Mouse (Mus musculus) kidney, adult 2 months (tissue): ENCODE results near the gene Gpam. TPM values are rescaled to one million over a fixed set of nuclear protein-coding genes. Genes with fewer than 3 reads are reported as not detected.

ENCODE experiments used
- DNase-seq: peaks from one replicate; pipeline ENCODE4 v3.0.0; 2021
- H3K27ac ChIP-seq: fragments of 200-500 bp; 2 replicates; pipeline ENCODE4 v1.5.1; 2012; ENCODE audit warnings: low read depth, low read length, control low read depth, inconsistent platforms; ENCODE audit not compliant: insufficient read depth
- H3K27me3 ChIP-seq: fragments of 200-500 bp; replicated peaks from 2 replicates; pipeline ENCODE4 v1.6.1; 2012; ENCODE audit warnings: mild to moderate bottlenecking, moderate library complexity, low read length, inconsistent platforms; ENCODE audit not compliant: control insufficient read depth, insufficient read depth
- H3K36me3 ChIP-seq: fragments of 200-500 bp; 2 replicates; pipeline ENCODE4 v1.6.1; 2012; ENCODE audit warnings: mild to moderate bottlenecking, moderate library complexity, low read length, inconsistent platforms; ENCODE audit not compliant: control insufficient read depth, insufficient read depth
- H3K4me1 ChIP-seq: fragments of 200-500 bp; 2 replicates; pipeline ENCODE4 v1.6.1; 2011; ENCODE audit warnings: low read length; ENCODE audit not compliant: control insufficient read depth, insufficient read depth
- H3K4me3 ChIP-seq: fragments of 200-500 bp; 2 replicates; pipeline ENCODE4 v1.5.1; 2011; ENCODE audit warnings: mild to moderate bottlenecking, low read depth, low read length, control low read depth; ENCODE audit not compliant: insufficient read depth
- CTCF ChIP-seq: fragments of 200-500 bp; conservative IDR thresholded peaks from 2 replicates; pipeline ENCODE4 v1.5.1; 2011; ENCODE audit warnings: low read depth, mild to moderate bottlenecking, control low read depth, low read length, moderate library complexity, mixed read lengths; ENCODE audit not compliant: insufficient read depth, insufficient read length
- POLR2A ChIP-seq: fragments of 200-500 bp; IDR thresholded peaks from one replicate; pipeline ENCODE4 v1.6.1; 2011; ENCODE audit warnings: low read depth, low read length, control low read depth
- WGBS: fragments of 180-500 bp; shearing (Covaris S2); methylation state at CpG from one replicate; pipeline ENCODE4 v1.1.7; 2018; 5-methylcytosine and 5-hydroxymethylcytosine counted together
- polyA plus RNA-seq: library from polyadenylated mRNA; depleted of rRNA; stranded (reverse); fragments of >200 nt; gene quantifications from 2 replicates; pipeline ENCODE4 v1.2.3, GENCODE M21; 2012

The Gpam gene
- polyA plus RNA-seq, 1 experiment, result 56.6 TPM

- Histone ChIP-seq H3K27ac (no peak overlapping the region), H3K27me3 (no peaks in the 10 kb centered on the region), H3K36me3 (peaks cover 19% of the 10 kb centered on the region; the same call in 1 of the 2 replicates), H3K4me3 (no peak overlapping the region), H3K4me1 (no peaks in the 10 kb centered on the region)
- WGBS, result 83% methylated on average over 4 of the region's 4 CpGs
- DNase-seq, result no peak
- no peak for TF ChIP-seq CTCF
- TF ChIP-seq POLR2A, result no peak
These were observed 41.8 kb downstream of the Gpam start for GRCm38 (mm10) chr19:55084971-55085856.

GRCm38 (mm10) chr19:55076822-55077221 is 50.2 kb downstream of the Gpam start:
- no peak for TF ChIP-seq POLR2A
- TF ChIP-seq CTCF, result no peak
- no peak for DNase-seq
- H3K27ac ChIP-seq, result no peak overlapping the region
- WGBS, result 85% methylated on average over 8 of the region's 8 CpGs
- H3K36me3 ChIP-seq, result peaks cover 10% of the 10 kb centered on the region
- no peaks in the 10 kb centered on the region for H3K4me1 ChIP-seq
- H3K4me3 ChIP-seq, result no peak overlapping the region
- no peaks in the 10 kb centered on the region for H3K27me3 ChIP-seq

GRCm38 (mm10) chr19:55073004-55073403 is 54.0 kb downstream of the Gpam start:
- 79% methylated on average over 3 of the region's 3 CpGs for WGBS
- Histone ChIP-seq H3K4me3 (no peak overlapping the region), H3K4me1 (no peaks in the 10 kb centered on the region), H3K36me3 (peaks cover 8% of the 10 kb centered on the region), H3K27me3 (no peaks in the 10 kb centered on the region), H3K27ac (no peak overlapping the region)
- DNase-seq, result no peak
- no peak for TF ChIP-seq CTCF
- no peak for TF ChIP-seq POLR2A

- no peak for DNase-seq
- Histone ChIP-seq H3K4me1 (no peaks in the 10 kb centered on the region), H3K4me3 (no peak overlapping the region), H3K27ac (no peak overlapping the region), H3K36me3 (peaks cover 5% of the 10 kb centered on the region; the same call in 1 of the 2 replicates), H3K27me3 (no peaks in the 10 kb centered on the region)
- TF ChIP-seq POLR2A, result no peak
- TF ChIP-seq CTCF, result no peak
- whole genome bisulfite sequencing, result 83% methylated on average over 8 of the region's 8 CpGs
These were observed 58.0 kb downstream of the Gpam start for GRCm38 (mm10) chr19:55069054-55069453.

- Histone ChIP-seq H3K36me3 (peaks cover 3% of the 10 kb centered on the region; the same call in 1 of the 2 replicates), H3K4me3 (no peak overlapping the region), H3K4me1 (no peaks in the 10 kb centered on the region), H3K27me3 (no peaks in the 10 kb centered on the region), H3K27ac (no peak overlapping the region)
- WGBS, result 31% methylated on average over 6 of the region's 6 CpGs
- TF ChIP-seq CTCF (no peak), POLR2A (no peak)
- no peak for DNase-seq
These were observed 63.8 kb downstream of the Gpam start for GRCm38 (mm10) chr19:55063272-55063671.

GRCm38 (mm10) chr19:55062501-55062900 is 64.5 kb downstream of the Gpam start:
- Histone ChIP-seq H3K4me3 (no peak overlapping the region), H3K36me3 (peaks cover 3% of the 10 kb centered on the region; the same call in 1 of the 2 replicates), H3K27ac (no peak overlapping the region), H3K4me1 (no peaks in the 10 kb centered on the region), H3K27me3 (no peaks in the 10 kb centered on the region)
- TF ChIP-seq POLR2A, result no peak
- TF ChIP-seq CTCF, result no peak
- DNase-seq, result no peak
- WGBS, result 78% methylated on average over 8 of the region's 8 CpGs

GRCm38 (mm10) chr19:55061951-55062350 is 65.1 kb downstream of the Gpam start:
- WGBS, result 18% methylated on average over 5 of the region's 5 CpGs
- Histone ChIP-seq H3K4me1 (no peaks in the 10 kb centered on the region), H3K27me3 (no peaks in the 10 kb centered on the region), H3K27ac (no peak overlapping the region), H3K36me3 (0 out of 2 replicates have a peak, but pooled peaks cover 1% of the 10 kb centered on the region), H3K4me3 (no peak overlapping the region)
- TF ChIP-seq POLR2A, result no peak
- TF ChIP-seq CTCF, result peak; percentile 59
- DNase-seq, result peak; percentile 55
